Mouse (Mus musculus): ENCODE measurements around the gene Hps6.

GRCm38 (mm10) chr19:45991171-45991570, 12.1 kb upstream of the Hps6 start:
- TF ChIP-seq POLR2A (IDR thresholded peaks at IDR 0.05; ENCODE audit: insufficient read length, low read depth) (no peak), CEBPB (IDR thresholded peaks at IDR 0.05; ENCODE audit: insufficient read depth, poor library complexity, severe bottlenecking) (no peak), TCF3 (IDR thresholded peaks at IDR 0.05; ENCODE audit: insufficient read length, low read depth) (no peak), MAX (IDR thresholded peaks at IDR 0.05; ENCODE audit: low read depth) (no peak), POLR2AphosphoS2 (IDR thresholded peaks at IDR 0.05; ENCODE audit: insufficient read length, low read depth) (no peak), TCF12 (IDR thresholded peaks at IDR 0.05; ENCODE audit: insufficient read depth, poor library complexity, severe bottlenecking) (no peak), MYOD1 (IDR thresholded peaks at IDR 0.05; ENCODE audit: control insufficient read depth in 1 of 3, insufficient read length in 2 of 3, low read depth in 2 of 3) (no peak)
